Mouse (Mus musculus) regulatory T cell (primary cell): Measurements from ENCODE around the gene Cidec.

ENCODE experiments used
- in situ Hi-C: fragments of 300-600 bp; cut with MboI, MseI; formaldehyde crosslinking; loops from one replicate; pipeline ENCODE4 v1.15.1; 2025; ENCODE audit warnings: high pct_unique_total_duplicates

The Cidec gene

DNA sequence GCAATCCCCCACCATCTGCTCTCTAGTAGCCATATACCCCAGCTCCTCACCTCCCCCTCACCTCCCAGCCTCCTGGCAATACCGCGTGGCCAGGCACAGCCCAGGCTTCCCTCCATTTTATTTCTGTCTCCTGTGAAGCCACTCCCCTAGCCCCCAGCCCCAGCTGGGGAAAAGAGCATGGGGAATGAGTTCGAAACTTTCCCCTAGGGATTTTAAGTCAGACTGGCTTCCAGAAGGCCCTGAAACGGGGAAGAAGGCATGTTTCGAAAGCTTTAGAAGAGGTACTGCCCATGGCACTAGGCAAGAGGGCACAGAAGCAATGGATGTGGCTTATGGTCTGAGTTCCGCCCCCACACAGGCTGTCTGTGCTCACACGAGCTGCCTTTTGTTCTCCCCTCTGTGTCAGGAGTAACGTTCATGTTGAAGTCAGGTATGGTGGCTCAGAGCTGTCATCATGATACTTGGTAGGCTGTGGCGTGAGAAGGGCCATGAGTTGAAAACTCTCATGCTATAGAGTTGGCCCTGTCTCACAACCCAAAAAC, at the start of gene Cidec:
Gene Cidec, minus strand, starts transcription at position 97 of the 542 bp plus-strand sequence.
- in situ Hi-C loops = no loop called here

DNA sequence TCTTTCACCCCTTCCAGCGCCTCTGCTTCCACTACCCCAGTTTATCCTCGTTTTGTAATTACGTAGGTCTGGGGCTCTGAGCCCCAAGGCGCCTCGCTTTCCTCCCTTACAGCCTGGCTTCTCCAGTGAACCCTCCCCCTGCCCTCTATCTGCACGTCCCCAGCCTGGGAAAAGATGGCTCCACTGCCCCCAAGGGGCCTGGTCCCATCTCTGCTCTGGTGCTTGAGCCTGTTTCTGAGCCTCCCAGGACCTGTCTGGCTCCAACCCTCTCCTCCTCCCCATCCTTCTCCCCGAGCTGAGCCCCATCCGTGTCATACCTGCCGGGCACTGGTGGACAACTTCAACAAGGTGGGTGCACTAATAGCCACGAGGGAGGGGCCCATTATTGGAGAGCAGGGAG, 48.2 kb upstream of the Cidec start:
- in situ Hi-C loops = no loop called here

DNA sequence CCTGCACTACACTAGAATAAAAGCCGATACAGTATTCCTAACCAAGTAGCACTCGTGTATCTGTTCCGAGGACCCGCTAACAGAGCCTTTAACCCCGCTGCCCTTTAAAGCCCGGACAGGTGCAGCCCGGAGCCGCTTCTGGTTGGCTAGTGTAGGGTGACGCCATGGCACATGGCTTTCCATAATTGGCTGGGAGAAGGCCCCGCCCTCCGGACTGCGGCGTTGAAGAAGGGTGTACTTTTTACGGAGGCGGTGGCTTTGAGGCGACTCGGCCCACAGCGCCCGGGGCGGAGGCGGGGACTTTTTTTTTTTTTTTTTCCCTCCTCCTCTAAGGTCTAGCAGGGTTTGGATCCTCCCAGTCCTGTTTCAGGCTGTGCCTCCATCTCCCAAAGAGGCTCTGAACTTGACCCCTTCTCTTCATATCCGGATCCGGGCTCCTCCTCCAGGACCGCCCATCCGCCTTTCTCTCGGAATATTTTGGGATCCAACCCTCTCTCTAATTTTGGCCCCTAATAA, 47.6 kb upstream of the Cidec start, which contains the start of gene Creld1:
Gene Creld1, plus strand, starts transcription at position 198 of the 516 bp plus-strand sequence.
- in situ Hi-C loops = no loop called here

DNA sequence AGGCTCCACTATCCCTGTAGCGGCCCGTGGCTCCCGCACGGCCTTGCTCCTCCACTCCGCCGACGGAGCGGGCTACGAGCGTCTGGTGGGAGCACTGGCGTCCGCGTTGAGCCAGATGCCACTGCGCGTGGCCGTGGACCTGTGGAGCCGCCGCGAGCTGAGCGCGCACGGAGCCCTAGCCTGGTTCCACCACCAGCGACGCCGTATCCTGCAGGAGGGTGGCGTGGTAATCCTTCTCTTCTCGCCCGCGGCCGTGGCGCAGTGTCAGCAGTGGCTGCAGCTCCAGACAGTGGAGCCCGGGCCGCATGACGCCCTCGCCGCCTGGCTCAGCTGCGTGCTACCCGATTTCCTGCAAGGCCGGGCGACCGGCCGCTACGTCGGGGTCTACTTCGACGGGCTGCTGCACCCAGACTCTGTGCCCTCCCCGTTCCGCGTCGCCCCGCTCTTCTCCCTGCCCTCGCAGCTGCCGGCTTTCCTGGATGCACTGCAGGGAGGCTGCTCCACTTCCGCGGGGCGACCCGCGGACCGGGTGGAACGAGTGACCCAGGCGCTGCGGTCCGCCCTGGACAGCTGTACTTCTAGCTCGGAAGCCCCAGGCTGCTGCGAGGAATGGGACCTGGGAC, 47.0 kb upstream of the Cidec start:
- in situ Hi-C loops = no loop called here

DNA sequence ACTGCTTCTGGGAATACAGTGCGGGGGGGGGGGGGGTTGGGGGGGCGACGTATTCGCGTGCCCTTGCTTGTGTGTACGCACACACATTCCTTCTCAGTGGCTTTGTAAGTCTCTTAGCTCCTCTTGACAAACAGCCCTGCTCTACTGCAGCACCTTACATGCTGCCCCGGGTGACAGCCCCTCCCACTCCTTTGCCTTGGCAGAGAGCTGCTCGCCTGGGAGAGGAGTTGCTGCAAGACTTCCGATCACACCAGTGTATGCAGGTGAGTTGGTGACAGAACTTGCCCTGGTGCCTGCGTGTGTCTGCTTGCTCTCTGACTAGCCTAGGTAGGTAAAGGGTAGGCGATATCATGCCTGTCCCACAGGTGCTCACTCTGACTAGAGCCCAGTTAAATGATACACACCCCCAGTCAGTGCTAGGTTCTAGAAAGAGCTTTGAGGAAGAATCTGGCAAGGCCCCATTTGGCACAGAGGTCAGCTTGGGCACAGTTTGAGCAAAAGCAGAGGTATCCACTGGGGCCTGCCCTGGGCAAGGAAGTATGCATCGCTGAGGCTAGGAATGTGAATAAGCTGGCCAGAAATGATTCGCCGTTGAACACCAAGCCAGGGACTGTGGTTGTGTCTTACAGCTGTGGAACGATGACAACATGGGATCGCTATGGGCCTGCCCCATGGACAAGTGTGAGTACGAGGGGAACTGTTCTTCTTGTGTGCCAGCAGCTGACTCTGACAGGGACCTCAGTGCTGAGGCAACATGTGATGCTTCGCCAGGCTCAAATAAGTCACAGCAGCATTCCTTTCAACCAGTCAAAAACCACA, 45.2 kb upstream of the Cidec start:
- in situ Hi-C loops = no loop called here

DNA sequence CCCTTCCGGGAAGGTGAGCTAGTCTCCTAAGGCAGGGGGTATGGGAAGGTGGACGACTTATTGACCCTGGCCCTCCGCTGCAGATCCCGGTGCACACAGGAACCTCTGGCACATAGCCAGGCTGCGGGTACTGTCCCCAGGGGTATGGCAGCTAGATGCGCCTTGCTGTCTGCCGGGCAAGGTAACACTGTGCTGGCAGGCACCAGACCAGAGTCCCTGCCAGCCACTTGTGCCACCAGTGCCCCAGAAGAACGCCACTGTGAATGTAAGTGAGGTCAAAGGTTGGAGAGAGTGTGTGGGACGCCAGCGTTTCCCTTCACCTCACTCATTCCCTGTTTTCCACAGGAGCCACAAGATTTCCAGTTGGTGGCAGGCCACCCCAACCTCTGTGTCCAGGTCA, 43.3 kb upstream of the Cidec start:
- in situ Hi-C loops = no loop called here

GRCm38 (mm10) chr6:113477353-113477752, 41.8 kb upstream of the Cidec start:
- in situ Hi-C loops = no loop called here

DNA sequence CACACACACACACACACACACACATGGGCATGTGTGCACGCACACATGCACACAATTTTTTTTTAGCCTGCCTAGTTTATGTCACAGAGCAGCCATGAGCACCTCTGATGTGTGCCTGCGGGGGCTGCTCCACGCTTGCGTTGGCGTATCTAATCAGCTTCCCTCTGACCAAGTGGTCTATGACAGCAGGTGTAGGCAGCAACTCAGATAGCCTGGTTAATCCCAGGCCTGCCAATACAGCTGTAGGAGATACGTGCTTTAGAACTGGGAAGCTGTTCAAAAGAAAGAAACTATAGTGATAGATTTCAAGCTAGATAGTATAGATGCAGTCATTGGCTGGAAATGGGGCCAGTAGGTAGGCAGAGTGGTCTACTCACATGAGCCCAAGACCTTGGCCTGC, 38.2 kb upstream of the Cidec start:
- in situ Hi-C loops = no loop called here

GRCm38 (mm10) chr6:113473246-113473645, 37.7 kb upstream of the Cidec start:
- in situ Hi-C loops = no loop called here

DNA sequence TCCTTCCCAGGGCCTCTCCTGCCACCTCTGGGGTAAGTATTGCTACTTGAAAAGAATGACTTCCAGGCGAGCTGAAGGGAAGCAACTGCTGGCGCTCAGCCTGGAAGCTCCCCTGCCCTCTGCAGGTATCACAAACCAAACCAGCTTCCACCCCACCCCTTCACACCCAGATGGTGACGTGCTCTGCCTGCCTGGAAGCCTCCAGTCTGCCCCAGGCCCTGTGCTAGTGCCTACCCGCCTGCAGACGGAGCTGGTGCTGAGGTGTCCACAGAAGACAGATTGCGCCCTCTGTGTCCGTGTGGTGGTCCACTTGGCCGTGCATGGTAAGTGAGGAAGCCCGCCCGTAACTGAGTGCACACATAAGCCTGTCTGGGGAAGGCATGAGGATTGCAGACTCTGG, 36.5 kb upstream of the Cidec start:
- in situ Hi-C loops = no loop called here

DNA sequence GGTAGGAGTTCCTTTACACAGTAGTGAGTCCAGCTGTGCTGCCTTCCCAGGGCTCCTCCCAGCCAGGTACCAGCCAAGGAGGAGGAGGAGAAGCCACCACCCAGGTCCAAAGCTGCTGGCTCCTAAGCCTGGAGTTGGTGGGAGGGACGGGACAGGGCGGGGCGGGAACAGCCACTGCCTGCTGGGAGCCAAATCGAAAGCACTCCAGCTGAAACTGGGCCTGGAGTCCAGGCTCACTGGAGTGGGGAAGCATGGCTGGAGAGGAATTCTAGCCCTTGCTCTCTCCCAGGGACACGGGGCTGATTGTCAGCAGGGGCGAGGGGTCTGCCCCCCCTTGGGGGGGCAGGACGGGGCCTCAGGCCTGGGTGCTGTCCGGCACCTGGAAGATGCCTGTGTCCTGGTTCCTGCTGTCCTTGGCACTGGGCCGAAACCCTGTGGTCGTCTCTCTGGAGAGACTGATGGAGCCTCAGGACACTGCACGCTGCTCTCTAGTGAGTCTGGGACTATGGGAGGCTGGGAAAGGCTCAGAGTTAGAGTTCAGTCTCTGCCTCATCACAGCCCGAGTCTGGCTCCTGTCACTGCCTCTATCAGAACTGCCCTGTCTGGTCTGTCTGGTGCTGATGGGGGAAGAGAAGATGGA, 35.9 kb upstream of the Cidec start, which contains the start of gene Il17rc:
Gene Il17rc, plus strand, starts transcription at position 131 of the 640 bp plus-strand sequence.
- in situ Hi-C loops = no loop called here

- in situ Hi-C loops = no loop called here
These were observed 33.9 kb upstream of the Cidec start for GRCm38 (mm10) chr6:113469432-113469831.

DNA sequence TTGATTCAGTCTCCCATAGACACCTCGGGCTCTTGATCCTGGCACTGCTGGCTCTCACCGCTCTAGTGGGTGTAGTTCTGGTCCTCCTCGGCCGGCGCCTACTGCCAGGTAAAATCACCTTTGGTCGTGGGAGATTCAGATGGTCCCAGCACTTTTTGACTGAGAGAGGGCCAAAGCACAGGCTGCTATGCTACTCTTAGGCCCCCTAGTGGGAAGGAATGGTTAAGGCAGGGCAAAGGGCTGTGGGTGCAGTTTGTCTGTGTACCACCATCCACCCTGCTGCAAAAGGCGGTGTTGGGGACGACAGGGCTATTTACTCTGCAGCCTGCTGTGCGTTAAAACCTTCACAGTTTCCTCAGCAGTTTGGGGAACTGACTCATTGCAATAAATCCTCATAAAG, 33.5 kb upstream of the Cidec start:
- in situ Hi-C loops = no loop called here

GRCm38 (mm10) chr6:113468512-113468911, 33.0 kb upstream of the Cidec start:
- in situ Hi-C loops = no loop called here

DNA sequence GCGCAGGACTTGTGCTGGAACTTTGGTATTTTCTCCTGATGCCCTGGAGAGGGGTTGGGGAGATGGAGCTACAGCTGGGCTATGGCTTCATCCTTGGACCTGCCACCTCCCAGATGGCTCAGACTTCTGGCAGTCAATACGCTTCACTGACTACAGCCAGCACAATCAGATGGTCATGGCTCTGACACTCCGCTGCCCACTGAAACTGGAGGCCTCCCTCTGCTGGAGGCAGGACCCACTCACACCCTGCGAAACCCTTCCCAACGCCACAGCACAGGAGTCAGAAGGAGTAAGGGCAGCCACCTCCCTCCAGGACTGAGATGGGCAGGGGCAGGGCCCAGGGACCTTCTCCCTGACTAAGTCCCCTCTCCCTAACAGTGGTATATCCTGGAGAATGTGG, 30.0 kb upstream of the Cidec start:
- in situ Hi-C loops = no loop called here

DNA sequence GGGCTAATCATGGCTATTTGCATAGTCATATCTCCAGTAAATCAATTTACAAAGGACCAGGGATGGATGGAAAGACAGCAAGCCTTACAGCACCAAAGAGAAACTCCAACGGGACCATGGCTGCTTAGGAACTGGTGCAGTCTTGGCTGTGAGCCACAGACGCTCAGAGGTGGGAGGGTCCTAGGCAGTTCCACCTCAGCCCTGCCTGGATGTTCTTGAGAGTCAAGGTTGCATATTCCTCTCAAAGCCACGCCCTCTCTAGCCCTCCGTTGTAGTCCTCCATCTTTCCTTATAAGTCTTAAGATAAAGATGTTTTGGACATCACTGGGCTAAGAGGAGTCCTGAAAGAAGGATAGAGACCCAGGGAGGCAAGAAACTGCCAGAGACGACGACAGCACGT, 28.5 kb upstream of the Cidec start:
- in situ Hi-C loops = no loop called here

DNA sequence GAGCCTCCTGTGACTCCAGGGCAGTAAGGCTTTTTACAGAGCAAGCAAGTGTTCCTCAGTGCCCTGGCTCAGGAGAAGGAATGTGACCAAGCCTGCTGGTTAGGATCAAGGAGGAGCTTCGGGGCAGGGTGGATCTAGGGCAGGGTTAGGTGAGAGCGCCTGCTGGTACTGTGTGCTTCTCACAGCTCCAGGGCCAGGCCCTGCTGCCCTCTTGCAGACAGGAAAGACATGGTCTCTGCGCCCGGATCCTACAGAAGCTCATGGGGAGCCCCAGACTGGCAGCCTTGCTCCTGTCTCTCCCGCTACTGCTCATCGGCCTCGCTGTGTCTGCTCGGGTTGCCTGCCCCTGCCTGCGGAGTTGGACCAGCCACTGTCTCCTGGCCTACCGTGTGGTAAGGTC, 23.1 kb upstream of the Cidec start:
- in situ Hi-C loops = no loop called here

- in situ Hi-C loops = no loop called here
These were observed 22.5 kb upstream of the Cidec start, which contains the start of gene Il17re for GRCm38 (mm10) chr6:113457952-113458534. Gene Il17re, plus strand, starts transcription at chr6:113458484.

DNA sequence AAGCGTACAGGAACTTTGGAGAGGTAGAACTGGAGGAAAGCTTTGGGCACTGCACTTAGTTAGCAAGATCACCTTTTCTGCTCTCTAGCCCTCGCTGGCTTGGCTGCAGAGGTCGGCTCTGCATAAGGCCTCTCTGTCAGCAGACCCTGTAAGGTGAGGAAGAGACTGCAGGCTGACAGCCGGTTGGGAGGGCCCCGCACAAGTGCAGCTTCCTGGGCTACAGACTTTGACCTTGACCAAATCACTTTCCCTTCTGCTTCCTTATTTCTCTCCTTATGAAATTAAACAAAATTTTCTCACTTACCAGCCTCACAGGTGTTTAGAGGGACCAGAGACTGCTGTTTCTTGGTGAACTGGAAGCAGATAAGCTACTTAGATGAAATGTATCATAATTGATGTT, 19.4 kb upstream of the Cidec start:
- in situ Hi-C loops = no loop called here

- in situ Hi-C loops = no loop called here
These were observed 16.3 kb upstream of the Cidec start for GRCm38 (mm10) chr6:113451839-113452238.

DNA sequence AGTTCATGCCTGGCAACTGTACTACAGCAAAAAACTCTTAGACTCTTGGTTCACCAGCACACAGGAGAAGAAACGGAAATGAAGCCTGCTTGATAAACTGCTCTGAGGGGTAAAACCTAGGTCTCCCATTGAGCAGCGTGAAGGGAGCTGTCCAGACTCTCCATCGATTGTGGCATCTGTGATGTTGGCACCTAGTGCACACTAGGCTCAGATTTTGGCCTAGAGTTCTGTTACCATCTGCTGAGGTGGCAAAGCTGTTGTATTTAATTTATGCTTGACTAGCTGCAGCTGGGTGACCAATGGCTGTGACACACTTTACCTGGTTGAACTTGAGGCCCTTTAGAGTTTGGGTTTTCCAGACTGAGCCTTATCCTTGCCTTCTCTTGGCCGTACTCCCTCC, 12.1 kb upstream of the Cidec start:
- in situ Hi-C loops = loop anchor here (5.0 kb wide), 1 partner anchor 45 kb away; no protein-coding TSS in a partner anchor
